Mouse (Mus musculus) spleen, postnatal 4 days (tissue): Measurements from ENCODE around the gene Selenbp1.
A peak's percentile ranks its signal among the peaks of the same experiment; 100 is the strongest.

Experiments used
- DNase-seq, 2 experiments: peaks; one replicate each; pipeline ENCODE4 v3.0.0; 2022; ENCODE audit warnings: low spot score in 2 of 2

The Selenbp1 gene

GRCm38 (mm10) chr3:94974528-94975422, 41.9 kb downstream of the Selenbp1 start, which contains the start of gene Pi4kb:
Gene Pi4kb, plus strand, starts transcription at chr3:94974731.
- peak; percentile 88 to 92 for DNase-seq

DNA sequence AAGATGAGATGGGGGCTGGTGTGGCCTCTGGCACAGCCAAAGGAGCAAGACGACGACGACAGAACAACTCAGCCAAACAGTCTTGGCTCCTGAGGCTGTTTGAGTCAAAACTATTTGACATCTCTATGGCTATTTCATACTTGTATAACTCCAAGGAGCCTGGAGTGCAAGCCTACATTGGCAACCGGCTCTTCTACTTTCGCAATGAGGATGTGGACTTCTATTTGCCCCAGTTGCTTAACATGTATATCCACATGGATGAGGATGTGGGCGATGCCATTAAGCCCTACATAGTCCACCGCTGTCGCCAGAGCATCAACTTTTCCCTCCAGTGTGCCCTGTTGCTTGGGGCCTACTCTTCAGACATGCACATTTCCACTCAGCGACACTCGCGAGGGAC, 51.5 kb downstream of the Selenbp1 start:
- no peak for DNase-seq

GRCm38 (mm10) chr3:94985513-94985912, 52.7 kb downstream of the Selenbp1 start:
- no peak for DNase-seq

- no peak for DNase-seq
These were observed 54.7 kb downstream of the Selenbp1 start for GRCm38 (mm10) chr3:94987578-94987977.

DNA sequence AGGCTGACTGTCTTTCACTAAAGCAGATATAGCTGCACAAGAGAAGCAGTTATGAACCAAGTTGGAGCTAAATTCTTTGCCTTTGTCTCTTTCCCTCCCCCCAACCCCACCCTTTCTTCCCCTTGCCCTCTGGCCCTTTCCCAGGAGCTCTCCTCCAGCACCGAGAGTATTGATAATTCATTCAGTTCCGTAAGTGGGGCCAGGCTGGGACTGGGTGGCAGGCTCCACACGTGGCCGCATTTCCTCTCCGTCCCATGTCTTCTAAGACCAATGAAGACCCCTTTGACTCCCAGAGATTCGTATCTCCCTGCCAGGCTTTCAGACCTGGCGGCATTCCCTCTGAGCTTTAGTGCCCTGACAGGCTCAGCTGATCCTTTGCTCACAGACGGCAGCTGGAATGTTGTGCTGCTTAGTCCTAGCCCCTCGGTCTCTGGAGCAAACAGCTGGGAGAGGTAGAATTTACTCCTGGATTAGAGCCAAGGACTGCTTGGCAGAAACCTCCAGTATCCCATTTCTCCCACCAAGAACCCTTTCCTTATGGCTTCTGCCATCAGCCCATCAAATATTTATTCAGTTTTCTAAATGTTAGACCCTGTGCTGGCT, 56.4 kb downstream of the Selenbp1 start:
- no peak for DNase-seq
